Mouse (Mus musculus) stomach, embryonic 16.5 days (tissue): ENCODE measurements around the gene Polr3c. TPM values are rescaled to one million over a fixed set of nuclear protein-coding genes. Genes with fewer than 3 reads are reported as not detected.

Experiments used
- ATAC-seq: fragments of 200-750 bp; cut with Nextera tagmentation; 2 replicates; pipeline ENCODE4 v1.8.0; 2017; ENCODE audit warnings: moderate number of reproducible peaks, moderate TSS enrichment; ENCODE audit not compliant: insufficient read depth, low FRiP score
- H3K27ac ChIP-seq: fragments of 300-500 bp; sonication (generic); 2 replicates; pipeline ENCODE4 v1.5.1; 2014; ENCODE audit warnings: low read length
- H3K27me3 ChIP-seq: fragments of 300-500 bp; sonication (generic); 2 replicates; pipeline ENCODE4 v1.6.1; 2014; ENCODE audit warnings: low read length, control low read depth, mixed read lengths; ENCODE audit not compliant: control insufficient read depth, insufficient read depth
- H3K36me3 ChIP-seq: fragments of 300-500 bp; sonication (generic); 2 replicates; pipeline ENCODE4 v1.6.1; 2014; ENCODE audit warnings: low read length; ENCODE audit not compliant: control insufficient read depth, insufficient read depth
- H3K4me1 ChIP-seq: fragments of 300-500 bp; sonication (generic); 2 replicates; pipeline ENCODE4 v1.6.1; 2014; ENCODE audit warnings: low read length, control low read depth, mixed read lengths; ENCODE audit not compliant: control insufficient read depth, insufficient read depth
- H3K4me2 ChIP-seq: fragments of 300-500 bp; sonication (generic); 2 replicates; pipeline ENCODE4 v1.6.1; 2014; ENCODE audit warnings: low read depth, low read length, mixed read lengths
- H3K4me3 ChIP-seq: fragments of 300-500 bp; sonication (generic); replicated peaks from 2 replicates; pipeline ENCODE4 v1.5.1; 2014; ENCODE audit warnings: mild to moderate bottlenecking, low read length
- H3K9ac ChIP-seq: fragments of 300-500 bp; sonication (generic); 2 replicates; pipeline ENCODE4 v1.6.1; 2014; ENCODE audit warnings: low read length
- H3K9me3 ChIP-seq: fragments of 300-500 bp; sonication (generic); replicated peaks from 2 replicates; pipeline ENCODE4 v1.6.1; 2016; ENCODE audit warnings: low read length, control low read depth; ENCODE audit not compliant: control insufficient read depth
- WGBS: fragments of 180-500 bp; shearing (Covaris S2); extraction: QIAGEN DNeasy Blood & Tissue Kit; methylation state at CpG from one replicate; pipeline ENCODE4 v1.1.7; 2014; 5-methylcytosine and 5-hydroxymethylcytosine counted together
- polyA plus RNA-seq: library from polyadenylated mRNA; unstranded; fragments of >200 nt; fragmentation: Nextera tagmentation; extraction: Ambion mirVana; gene quantifications from 2 replicates; pipeline ENCODE4 v1.2.1, GENCODE M21; 2015

Gene Polr3c
- polyA plus RNA-seq, 1 experiment from 2014 or later: 30.3 TPM

GRCm38 (mm10) chr3:96727828-96728633 is 603 bp upstream of the Polr3c start:
- peak overlapping the region; percentile 79 for H3K27ac ChIP-seq
- H3K36me3 ChIP-seq: peaks cover 6% of the 10 kb centered on the region; the same call in 1 of the 2 replicates
- H3K9me3 ChIP-seq: no peaks in the 10 kb centered on the region
- under 1% methylated on average over 38 of the region's 42 CpGs for WGBS
- peak overlapping the region; percentile 99 for H3K4me3 ChIP-seq
- peak overlapping the region; percentile 69 for H3K4me2 ChIP-seq
- ATAC-seq: peak; percentile 45
- H3K4me1 ChIP-seq: peaks cover 20% of the 10 kb centered on the region
- H3K9ac ChIP-seq: peak overlapping the region; percentile 94
- no peaks in the 10 kb centered on the region for H3K27me3 ChIP-seq

- Histone ChIP-seq H3K4me2 (no peak overlapping the region), H3K27me3 (no peaks in the 10 kb centered on the region), H3K4me3 (no peak overlapping the region), H3K27ac (no peak overlapping the region), H3K4me1 (no peaks in the 10 kb centered on the region), H3K9ac (no peak overlapping the region), H3K9me3 (no peaks in the 10 kb centered on the region), H3K36me3 (peaks cover 20% of the 10 kb centered on the region)
- 46% methylated on average over 14 of the region's 14 CpGs for WGBS
- no peak for ATAC-seq
Measured at GRCm38 (mm10) chr3:96719173-96719572, 8.3 kb downstream of the Polr3c start.

GRCm38 (mm10) chr3:96715854-96716253 is 11.6 kb downstream of the Polr3c start:
- no peak overlapping the region for H3K9ac ChIP-seq
- no peak overlapping the region for H3K27ac ChIP-seq
- WGBS: 79% methylated on average over 2 of the region's 2 CpGs
- no peaks in the 10 kb centered on the region for H3K4me1 ChIP-seq
- H3K4me2 ChIP-seq: no peak overlapping the region
- H3K27me3 ChIP-seq: no peaks in the 10 kb centered on the region
- no peaks in the 10 kb centered on the region for H3K9me3 ChIP-seq
- H3K36me3 ChIP-seq: peaks cover 20% of the 10 kb centered on the region; the same call in 1 of the 2 replicates
- ATAC-seq: no peak
- no peak overlapping the region for H3K4me3 ChIP-seq

- Histone ChIP-seq H3K4me3 (no peak overlapping the region), H3K9me3 (no peaks in the 10 kb centered on the region), H3K27me3 (no peaks in the 10 kb centered on the region), H3K4me2 (no peak overlapping the region), H3K36me3 (peaks cover 27% of the 10 kb centered on the region; the same call in 1 of the 2 replicates), H3K4me1 (no peaks in the 10 kb centered on the region), H3K27ac (no peak overlapping the region), H3K9ac (no peak overlapping the region)
- 79% methylated on average over 5 of the region's 5 CpGs for WGBS
- ATAC-seq: no peak
Measured at GRCm38 (mm10) chr3:96714286-96714685, 13.1 kb downstream of the Polr3c start.

- Histone ChIP-seq H3K9me3 (no peaks in the 10 kb centered on the region), H3K4me1 (peaks cover 10% of the 10 kb centered on the region), H3K4me2 (peak overlapping the region; percentile 99), H3K27ac (no peak overlapping the region), H3K9ac (no peak overlapping the region), H3K36me3 (peaks cover 21% of the 10 kb centered on the region; the same call in 1 of the 2 replicates), H3K27me3 (no peaks in the 10 kb centered on the region), H3K4me3 (0 out of 2 replicates have a peak overlapping the region, but pooled peaks have one; percentile 62)
- no peak for ATAC-seq
- 51% methylated on average over 2 of the region's 2 CpGs for WGBS
Measured at GRCm38 (mm10) chr3:96708684-96709064, 18.8 kb downstream of the Polr3c start.

GRCm38 (mm10) chr3:96707903-96708683 is 19.3 kb downstream of the Polr3c start, which contains the start of gene Nudt17:
Gene Nudt17, minus strand, starts transcription at chr3:96708562.
- Histone ChIP-seq H3K4me1 (peaks cover 10% of the 10 kb centered on the region), H3K27me3 (no peaks in the 10 kb centered on the region), H3K27ac (no peak within 1 kb of the TSS), H3K9ac (peak within 1 kb of the TSS; percentile 85), H3K36me3 (peaks cover 21% of the 10 kb centered on the region; the same call in 1 of the 2 replicates), H3K4me3 (peak within 1 kb of the TSS; percentile 62), H3K9me3 (no peaks in the 10 kb centered on the region), H3K4me2 (peak within 1 kb of the TSS; percentile 99)
- 5% methylated on average over 42 of the region's 42 CpGs for WGBS
- peak; percentile 87 for ATAC-seq

- Histone ChIP-seq H3K4me3 (no peak overlapping the region), H3K4me2 (no peak overlapping the region), H3K27me3 (no peaks in the 10 kb centered on the region), H3K27ac (no peak overlapping the region), H3K4me1 (peaks cover 10% of the 10 kb centered on the region), H3K36me3 (peaks cover 21% of the 10 kb centered on the region; the same call in 1 of the 2 replicates), H3K9me3 (no peaks in the 10 kb centered on the region), H3K9ac (no peak overlapping the region)
- ATAC-seq: no peak
- 53% methylated on average over 7 of the region's 7 CpGs for WGBS
Measured at GRCm38 (mm10) chr3:96706984-96707383, 20.4 kb downstream of the Polr3c start.

- Histone ChIP-seq H3K4me3 (no peak overlapping the region), H3K36me3 (peaks cover 21% of the 10 kb centered on the region; the same call in 1 of the 2 replicates), H3K4me2 (no peak overlapping the region), H3K27me3 (no peaks in the 10 kb centered on the region), H3K9me3 (no peaks in the 10 kb centered on the region), H3K4me1 (peaks cover 10% of the 10 kb centered on the region), H3K9ac (no peak overlapping the region), H3K27ac (no peak overlapping the region)
- 89% methylated on average over 11 of the region's 11 CpGs for WGBS
- no peak for ATAC-seq
Measured at GRCm38 (mm10) chr3:96706217-96706616, 21.2 kb downstream of the Polr3c start.

- Histone ChIP-seq H3K27ac (no peak overlapping the region), H3K4me3 (no peak overlapping the region), H3K4me2 (no peak overlapping the region), H3K9me3 (no peaks in the 10 kb centered on the region), H3K36me3 (peaks cover 21% of the 10 kb centered on the region; the same call in 1 of the 2 replicates), H3K27me3 (no peaks in the 10 kb centered on the region), H3K4me1 (peaks cover 10% of the 10 kb centered on the region), H3K9ac (no peak overlapping the region)
- 68% methylated on average over 11 of the region's 11 CpGs for WGBS
- ATAC-seq: no peak
Measured at GRCm38 (mm10) chr3:96704778-96705177, 22.6 kb downstream of the Polr3c start.
